Mouse (Mus musculus): ENCODE measurements around the gene Ing4.
"Not testable (repeated sequence)": the region's sequence is repeated elsewhere in the genome, so short reads cannot be mapped to it uniquely, and the experiment has no call there.

The Ing4 gene

GRCm38 (mm10) chr6:125041047-125041446 lies 1.5 kb downstream of the Ing4 start:
- DNase-seq (ENCODE audit: extremely low spot score, low spot score) = no peak

- DNase-seq (ENCODE audit: extremely low spot score, low spot score) = no peak
Measured at GRCm38 (mm10) chr6:125042081-125042480, 2.5 kb downstream of the Ing4 start.

GRCm38 (mm10) chr6:125046691-125047090 lies 7.1 kb downstream of the Ing4 start:
- DNase-seq (ENCODE audit: extremely low spot score, low spot score) = peak; percentile 74

- DNase-seq (ENCODE audit: extremely low spot score, low spot score) = no peak
Measured at GRCm38 (mm10) chr6:125049678-125050077, 10.1 kb downstream of the Ing4 start, which contains the start of gene Acrbp. TSS of gene Acrbp (plus strand) at chr6:125049689.

- no peak for DNase-seq (ENCODE audit: extremely low spot score, low spot score)
Measured at GRCm38 (mm10) chr6:125051237-125051636, 11.7 kb downstream of the Ing4 start.

- no peak for DNase-seq (ENCODE audit: extremely low spot score, low spot score)
Measured at GRCm38 (mm10) chr6:125061493-125061892, 21.9 kb downstream of the Ing4 start.

- DNase-seq (ENCODE audit: extremely low spot score, low spot score) = no peak
Measured at GRCm38 (mm10) chr6:125062511-125062910, 23.0 kb downstream of the Ing4 start.

GRCm38 (mm10) chr6:125063906-125064305 lies 24.3 kb downstream of the Ing4 start:
- DNase-seq (ENCODE audit: extremely low spot score, low spot score) = no peak

GRCm38 (mm10) chr6:125065223-125065622 lies 25.7 kb downstream of the Ing4 start:
- not testable (repeated sequence) for DNase-seq (ENCODE audit: extremely low spot score, low spot score)

GRCm38 (mm10) chr6:125067571-125067995 lies 28.0 kb downstream of the Ing4 start, which contains the start of gene Lpar5:
TSS of gene Lpar5 (plus strand) at chr6:125067920.
- DNase-seq (ENCODE audit: extremely low spot score, low spot score) = no peak

- no peak for DNase-seq (ENCODE audit: extremely low spot score, low spot score)
Measured at GRCm38 (mm10) chr6:125071170-125071895, 31.8 kb downstream of the Ing4 start.

- DNase-seq (ENCODE audit: extremely low spot score, low spot score) = no peak
Measured at GRCm38 (mm10) chr6:125071896-125072279, 32.3 kb downstream of the Ing4 start.

- DNase-seq (ENCODE audit: extremely low spot score, low spot score) = no peak
Measured at GRCm38 (mm10) chr6:125073825-125074224, 34.3 kb downstream of the Ing4 start.

- DNase-seq (ENCODE audit: extremely low spot score, low spot score) = no peak
Measured at GRCm38 (mm10) chr6:125081394-125081793, 41.8 kb downstream of the Ing4 start.

- peak; percentile 91 for DNase-seq (ENCODE audit: extremely low spot score, low spot score)
Measured at GRCm38 (mm10) chr6:125081797-125082560, 42.4 kb downstream of the Ing4 start.

GRCm38 (mm10) chr6:125082801-125083386 lies 43.3 kb downstream of the Ing4 start:
- DNase-seq (ENCODE audit: extremely low spot score, low spot score) = no peak

- DNase-seq (ENCODE audit: extremely low spot score, low spot score) = peak; percentile 64
Measured at GRCm38 (mm10) chr6:125084424-125084823, 44.9 kb downstream of the Ing4 start.

- no peak for DNase-seq (ENCODE audit: extremely low spot score, low spot score)
Measured at GRCm38 (mm10) chr6:125087937-125088336, 48.4 kb downstream of the Ing4 start.

- DNase-seq (ENCODE audit: extremely low spot score, low spot score) = peak; percentile 87
Measured at GRCm38 (mm10) chr6:125088561-125089321, 49.2 kb downstream of the Ing4 start.

- peak; percentile 71 for DNase-seq (ENCODE audit: extremely low spot score, low spot score)
Measured at GRCm38 (mm10) chr6:125089521-125090321, 50.2 kb downstream of the Ing4 start.
